Mouse (Mus musculus) cerebellum, adult 9-11 months (tissue): ENCODE data around the gene Mad2l2.

Experiments used
- DNase-seq: peaks from one replicate; pipeline ENCODE4 v3.0.0; 2022

Gene Mad2l2

GRCm38 (mm10) chr4:148130133-148130532 lies at the start of gene Mad2l2:
Mad2l2 (plus strand) TSS chr4:148130384.
- DNase-seq: no peak

- peak; percentile 75 for DNase-seq
These were observed 49.6 kb upstream of the Mad2l2 start for GRCm38 (mm10) chr4:148080597-148080973.

GRCm38 (mm10) chr4:148081201-148081600 lies 49.0 kb upstream of the Mad2l2 start:
- DNase-seq: peak; percentile 47

GRCm38 (mm10) chr4:148082257-148083044 lies 47.7 kb upstream of the Mad2l2 start:
- peak; percentile 60 for DNase-seq

GRCm38 (mm10) chr4:148083176-148083899 lies 46.8 kb upstream of the Mad2l2 start:
- peak; percentile 24 for DNase-seq

GRCm38 (mm10) chr4:148084261-148084714 lies 45.9 kb upstream of the Mad2l2 start:
- peak; percentile 21 for DNase-seq

GRCm38 (mm10) chr4:148085131-148085906 lies 44.9 kb upstream of the Mad2l2 start:
- no peak for DNase-seq

GRCm38 (mm10) chr4:148085907-148086305 lies 44.3 kb upstream of the Mad2l2 start:
- DNase-seq: no peak

- DNase-seq: peak; percentile 43
These were observed 42.9 kb upstream of the Mad2l2 start for GRCm38 (mm10) chr4:148087091-148087906.

- peak; percentile 94 for DNase-seq
These were observed 42.2 kb upstream of the Mad2l2 start, which contains the start of gene Agtrap for GRCm38 (mm10) chr4:148087907-148088527. Agtrap (minus strand) TSS chr4:148088031.

GRCm38 (mm10) chr4:148089166-148089565 lies 41.0 kb upstream of the Mad2l2 start:
- DNase-seq: no peak

- no peak for DNase-seq
These were observed 39.0 kb upstream of the Mad2l2 start for GRCm38 (mm10) chr4:148091181-148091580.

GRCm38 (mm10) chr4:148092551-148093271 lies 37.5 kb upstream of the Mad2l2 start:
- no peak for DNase-seq

GRCm38 (mm10) chr4:148094161-148094560 lies 36.0 kb upstream of the Mad2l2 start:
- no peak for DNase-seq

- no peak for DNase-seq
These were observed 35.1 kb upstream of the Mad2l2 start for GRCm38 (mm10) chr4:148095081-148095480.

GRCm38 (mm10) chr4:148097936-148098335 lies 32.2 kb upstream of the Mad2l2 start:
- no peak for DNase-seq

- DNase-seq: no peak
These were observed 31.5 kb upstream of the Mad2l2 start for GRCm38 (mm10) chr4:148098666-148099065.

- peak; percentile 67 for DNase-seq
These were observed 28.2 kb upstream of the Mad2l2 start for GRCm38 (mm10) chr4:148101801-148102527.

- DNase-seq: no peak
These were observed 26.0 kb upstream of the Mad2l2 start for GRCm38 (mm10) chr4:148104146-148104545.

- peak; percentile 36 for DNase-seq
These were observed 22.4 kb upstream of the Mad2l2 start for GRCm38 (mm10) chr4:148107621-148108291.
